Mouse (Mus musculus): ENCODE data around the gene Nudt4. TPM values are rescaled to one million over a fixed set of nuclear protein-coding genes. Genes with fewer than 3 reads are reported as not detected.

The Nudt4 gene
- polyA plus RNA-seq, 1 experiment from 2014 or later, result 143 TPM

- Histone ChIP-seq H3K27ac (ENCODE audit: low read depth, low read length) (no peak overlapping the region), H3K4me3 (ENCODE audit: low read length) (no peak overlapping the region), H3K36me3 (ENCODE audit: control insufficient read depth, insufficient read depth, low read length) (no peaks in the 10 kb centered on the region), H3K4me2 (replicated peaks; ENCODE audit: low read depth, low read length) (no peak overlapping the region), H3K27me3 (ENCODE audit: control insufficient read depth, insufficient read depth, low read length) (no peaks in the 10 kb centered on the region), H3K4me1 (ENCODE audit: control insufficient read depth, insufficient read depth, low read length) (no peaks in the 10 kb centered on the region), H3K9me3 (ENCODE audit: control insufficient read depth, low read length) (no peaks in the 10 kb centered on the region), H3K9ac (ENCODE audit: low read depth, low read length) (no peak overlapping the region)
- ATAC-seq (ENCODE audit: low FRiP score, low TSS enrichment), result no peak
- WGBS, result 85% methylated on average over 6 of the region's 6 CpGs
These were observed 27.8 kb downstream of the Nudt4 start for GRCm38 (mm10) chr10:95536222-95536541.

GRCm38 (mm10) chr10:95535399-95536221, 28.3 kb downstream of the Nudt4 start:
- ATAC-seq (ENCODE audit: low FRiP score, low TSS enrichment), result no peak
- Histone ChIP-seq H3K9ac (ENCODE audit: low read depth, low read length) (no peak overlapping the region), H3K27me3 (ENCODE audit: control insufficient read depth, insufficient read depth, low read length) (no peaks in the 10 kb centered on the region), H3K36me3 (ENCODE audit: control insufficient read depth, insufficient read depth, low read length) (no peaks in the 10 kb centered on the region), H3K27ac (ENCODE audit: low read depth, low read length) (no peak overlapping the region), H3K9me3 (ENCODE audit: control insufficient read depth, low read length) (no peaks in the 10 kb centered on the region), H3K4me1 (ENCODE audit: control insufficient read depth, insufficient read depth, low read length) (peaks cover under 1% of the 10 kb centered on the region; the same call in 1 of the 2 replicates), H3K4me2 (replicated peaks; ENCODE audit: low read depth, low read length) (no peak overlapping the region), H3K4me3 (ENCODE audit: low read length) (no peak overlapping the region)
- 88% methylated on average over 8 of the region's 8 CpGs for whole genome bisulfite sequencing

GRCm38 (mm10) chr10:95533382-95533781, 30.6 kb downstream of the Nudt4 start:
- WGBS, result 87% methylated on average over 7 of the region's 7 CpGs
- H3K27ac ChIP-seq (ENCODE audit: low read depth, low read length), result no peak overlapping the region

GRCm38 (mm10) chr10:95532916-95533315, 31.0 kb downstream of the Nudt4 start:
- peaks cover 4% of the 10 kb centered on the region; the same call in 1 of the 2 replicates for H3K4me1 ChIP-seq (ENCODE audit: control insufficient read depth, insufficient read depth, low read length)
- no peaks in the 10 kb centered on the region for H3K9me3 ChIP-seq (ENCODE audit: control insufficient read depth, low read length)
- no peaks in the 10 kb centered on the region for H3K27me3 ChIP-seq (ENCODE audit: control insufficient read depth, insufficient read depth, low read length)
- no peak overlapping the region for H3K9ac ChIP-seq (ENCODE audit: low read depth, low read length)
- H3K36me3 ChIP-seq (ENCODE audit: control insufficient read depth, insufficient read depth, low read length), result no peaks in the 10 kb centered on the region
- H3K4me2 ChIP-seq (replicated peaks; ENCODE audit: low read depth, low read length), result no peak overlapping the region
- no peak overlapping the region for H3K4me3 ChIP-seq (ENCODE audit: low read length)
- WGBS, result 84% methylated on average over 5 of the region's 5 CpGs
- ATAC-seq (ENCODE audit: low FRiP score, low TSS enrichment), result no peak
- no peak overlapping the region for H3K27ac ChIP-seq (ENCODE audit: low read depth, low read length)

More at GRCm38 (mm10) chr10:95533382-95533781, 30.6 kb downstream of the Nudt4 start:
- no peak overlapping the region for H3K4me2 ChIP-seq (replicated peaks; ENCODE audit: low read depth, low read length)
- no peak overlapping the region for H3K4me3 ChIP-seq (ENCODE audit: low read length)
- no peaks in the 10 kb centered on the region for H3K27me3 ChIP-seq (ENCODE audit: control insufficient read depth, insufficient read depth, low read length)
- no peak for ATAC-seq (ENCODE audit: low FRiP score, low TSS enrichment)
- no peaks in the 10 kb centered on the region for H3K36me3 ChIP-seq (ENCODE audit: control insufficient read depth, insufficient read depth, low read length)
- peaks cover 4% of the 10 kb centered on the region; the same call in 1 of the 2 replicates for H3K4me1 ChIP-seq (ENCODE audit: control insufficient read depth, insufficient read depth, low read length)
- no peaks in the 10 kb centered on the region for H3K9me3 ChIP-seq (ENCODE audit: control insufficient read depth, low read length)
- no peak overlapping the region for H3K9ac ChIP-seq (ENCODE audit: low read depth, low read length)

- Histone ChIP-seq H3K4me3 (ENCODE audit: low read length) (no peak overlapping the region), H3K27ac (ENCODE audit: low read depth, low read length) (no peak overlapping the region), H3K4me1 (ENCODE audit: control insufficient read depth, insufficient read depth, low read length) (peaks cover 6% of the 10 kb centered on the region; the same call in 1 of the 2 replicates), H3K27me3 (ENCODE audit: control insufficient read depth, insufficient read depth, low read length) (no peaks in the 10 kb centered on the region), H3K4me2 (replicated peaks; ENCODE audit: low read depth, low read length) (no peak overlapping the region), H3K9ac (ENCODE audit: low read depth, low read length) (no peak overlapping the region), H3K9me3 (ENCODE audit: control insufficient read depth, low read length) (no peaks in the 10 kb centered on the region), H3K36me3 (ENCODE audit: control insufficient read depth, insufficient read depth, low read length) (no peaks in the 10 kb centered on the region)
- WGBS, result 52% methylated on average over 2 of the region's 2 CpGs
- ATAC-seq (ENCODE audit: low FRiP score, low TSS enrichment), result no peak
These were observed 33.3 kb downstream of the Nudt4 start for GRCm38 (mm10) chr10:95530551-95531121.

GRCm38 (mm10) chr10:95526495-95527122, 37.3 kb downstream of the Nudt4 start:
- Histone ChIP-seq H3K4me1 (ENCODE audit: control insufficient read depth, insufficient read depth, low read length) (peaks cover 6% of the 10 kb centered on the region; the same call in 1 of the 2 replicates), H3K4me3 (ENCODE audit: low read length) (no peak overlapping the region), H3K27me3 (ENCODE audit: control insufficient read depth, insufficient read depth, low read length) (no peaks in the 10 kb centered on the region), H3K36me3 (ENCODE audit: control insufficient read depth, insufficient read depth, low read length) (no peaks in the 10 kb centered on the region), H3K9me3 (ENCODE audit: control insufficient read depth, low read length) (no peaks in the 10 kb centered on the region), H3K4me2 (replicated peaks; ENCODE audit: low read depth, low read length) (no peak overlapping the region), H3K9ac (ENCODE audit: low read depth, low read length) (no peak overlapping the region), H3K27ac (ENCODE audit: low read depth, low read length) (no peak overlapping the region)
- no peak for ATAC-seq (ENCODE audit: low FRiP score, low TSS enrichment)
- WGBS, result 80% methylated on average over 5 of the region's 5 CpGs

GRCm38 (mm10) chr10:95525871-95526270, 38.1 kb downstream of the Nudt4 start:
- no peak overlapping the region for H3K9ac ChIP-seq (ENCODE audit: low read depth, low read length)
- H3K27me3 ChIP-seq (ENCODE audit: control insufficient read depth, insufficient read depth, low read length), result no peaks in the 10 kb centered on the region
- H3K36me3 ChIP-seq (ENCODE audit: control insufficient read depth, insufficient read depth, low read length), result no peaks in the 10 kb centered on the region
- 85% methylated on average over 5 of the region's 5 CpGs for WGBS
- no peaks in the 10 kb centered on the region for H3K9me3 ChIP-seq (ENCODE audit: control insufficient read depth, low read length)
- no peak overlapping the region for H3K4me2 ChIP-seq (replicated peaks; ENCODE audit: low read depth, low read length)
- ATAC-seq (ENCODE audit: low FRiP score, low TSS enrichment), result no peak
- H3K4me1 ChIP-seq (ENCODE audit: control insufficient read depth, insufficient read depth, low read length), result peaks cover 6% of the 10 kb centered on the region; the same call in 1 of the 2 replicates
- no peak overlapping the region for H3K4me3 ChIP-seq (ENCODE audit: low read length)
- no peak overlapping the region for H3K27ac ChIP-seq (ENCODE audit: low read depth, low read length)

- no peaks in the 10 kb centered on the region for H3K27me3 ChIP-seq (ENCODE audit: control insufficient read depth, insufficient read depth, low read length)
- no peak for ATAC-seq (ENCODE audit: low FRiP score, low TSS enrichment)
- H3K9ac ChIP-seq (ENCODE audit: low read depth, low read length), result no peak overlapping the region
- no peak overlapping the region for H3K27ac ChIP-seq (ENCODE audit: low read depth, low read length)
- H3K9me3 ChIP-seq (ENCODE audit: control insufficient read depth, low read length), result no peaks in the 10 kb centered on the region
- whole genome bisulfite sequencing, result 67% methylated on average over 6 of the region's 6 CpGs
- H3K4me3 ChIP-seq (ENCODE audit: low read length), result no peak overlapping the region
- 0 out of 2 replicates have a peak, but pooled peaks cover 2% of the 10 kb centered on the region for H3K4me1 ChIP-seq (ENCODE audit: control insufficient read depth, insufficient read depth, low read length)
- no peak overlapping the region for H3K4me2 ChIP-seq (replicated peaks; ENCODE audit: low read depth, low read length)
- no peaks in the 10 kb centered on the region for H3K36me3 ChIP-seq (ENCODE audit: control insufficient read depth, insufficient read depth, low read length)
These were observed 38.8 kb downstream of the Nudt4 start for GRCm38 (mm10) chr10:95525037-95525675.
